Mouse (Mus musculus) limb, embryonic 13.5 days (tissue): ENCODE data around the gene Slfnl1. TPM values are rescaled to one million over a fixed set of nuclear protein-coding genes. Genes with fewer than 3 reads are reported as not detected.
A peak's percentile ranks its signal among the peaks of the same experiment; 100 is the strongest.

Experiments
- ATAC-seq: fragments of 200-750 bp; cut with Nextera tagmentation; 2 replicates; pipeline ENCODE4 v1.8.0; 2017; ENCODE audit warnings: low read depth, moderate number of reproducible peaks, moderate TSS enrichment; ENCODE audit not compliant: low FRiP score
- H3K27ac ChIP-seq: fragments of 300-500 bp; sonication (generic); 2 replicates; pipeline ENCODE4 v1.5.1; 2015; ENCODE audit warnings: inconsistent platforms, mild to moderate bottlenecking, moderate library complexity
- H3K27me3 ChIP-seq: fragments of 300-500 bp; sonication (generic); 2 replicates; pipeline ENCODE4 v1.6.1; 2015; ENCODE audit warnings: mild to moderate bottlenecking, inconsistent platforms
- H3K36me3 ChIP-seq: fragments of 300-500 bp; sonication (generic); 2 replicates; pipeline ENCODE4 v1.6.1; 2015; ENCODE audit warnings: inconsistent platforms, mild to moderate bottlenecking, moderate library complexity
- H3K4me1 ChIP-seq: fragments of 300-500 bp; sonication (generic); 2 replicates; pipeline ENCODE4 v1.6.1; 2015; ENCODE audit warnings: inconsistent platforms
- H3K4me2 ChIP-seq: fragments of 300-500 bp; sonication (generic); replicated peaks from 2 replicates; pipeline ENCODE4 v1.6.1; 2015; ENCODE audit warnings: inconsistent platforms, mild to moderate bottlenecking, moderate library complexity
- H3K4me3 ChIP-seq: fragments of 300-500 bp; sonication (generic); 2 replicates; pipeline ENCODE4 v1.5.1; 2015; ENCODE audit warnings: moderate library complexity, mild to moderate bottlenecking, inconsistent platforms
- H3K9ac ChIP-seq: fragments of 300-500 bp; sonication (generic); 2 replicates; pipeline ENCODE4 v1.6.1; 2015; ENCODE audit warnings: mild to moderate bottlenecking, inconsistent platforms
- H3K9me3 ChIP-seq: fragments of 300-500 bp; sonication (generic); 2 replicates; pipeline ENCODE4 v1.6.1; 2016; ENCODE audit warnings: inconsistent platforms
- WGBS: fragments of 180-500 bp; shearing (Covaris S2); methylation state at CpG from one replicate; pipeline ENCODE4 v1.1.7; 2015; 5-methylcytosine and 5-hydroxymethylcytosine counted together
- polyA plus RNA-seq: library from polyadenylated mRNA; unstranded; fragments of >200 nt; fragmentation: Nextera tagmentation; extraction: Ambion mirVana; gene quantifications from 2 replicates; pipeline ENCODE4 v1.2.1, GENCODE M21; 2015

Slfnl1 gene
- polyA plus RNA-seq, 1 experiment from 2014 or later: not detected

- H3K27me3 ChIP-seq: no peaks in the 10 kb centered on the region
- no peak for ATAC-seq
- no peaks in the 10 kb centered on the region for H3K9me3 ChIP-seq
- H3K4me3 ChIP-seq: no peak overlapping the region
- H3K9ac ChIP-seq: no peak overlapping the region
- H3K4me2 ChIP-seq: no peak overlapping the region
- WGBS: 79% methylated on average over 1 of the region's 1 CpGs
- no peak overlapping the region for H3K27ac ChIP-seq
- peaks cover 95% of the 10 kb centered on the region for H3K36me3 ChIP-seq
- H3K4me1 ChIP-seq: no peaks in the 10 kb centered on the region
These were observed 12.9 kb downstream of the Slfnl1 start for GRCm38 (mm10) chr4:120544896-120545295.

GRCm38 (mm10) chr4:120556592-120556991 lies 24.6 kb downstream of the Slfnl1 start:
- Histone ChIP-seq H3K4me1 (no peaks in the 10 kb centered on the region), H3K9me3 (no peaks in the 10 kb centered on the region), H3K27ac (no peak overlapping the region), H3K36me3 (peaks cover 88% of the 10 kb centered on the region), H3K4me3 (no peak overlapping the region), H3K9ac (no peak overlapping the region), H3K4me2 (no peak overlapping the region), H3K27me3 (no peaks in the 10 kb centered on the region)
- WGBS: 95% methylated on average over 6 of the region's 6 CpGs
- ATAC-seq: no peak

- 78% methylated on average over 2 of the region's 2 CpGs for WGBS
- Histone ChIP-seq H3K9ac (no peak overlapping the region), H3K4me1 (peaks cover 21% of the 10 kb centered on the region), H3K9me3 (no peaks in the 10 kb centered on the region), H3K4me2 (no peak overlapping the region), H3K36me3 (peaks cover 43% of the 10 kb centered on the region), H3K27ac (no peak overlapping the region), H3K4me3 (no peak overlapping the region), H3K27me3 (no peaks in the 10 kb centered on the region)
- ATAC-seq: no peak
These were observed 33.7 kb downstream of the Slfnl1 start for GRCm38 (mm10) chr4:120565726-120566125.

GRCm38 (mm10) chr4:120568005-120568404 lies 36.0 kb downstream of the Slfnl1 start:
- Histone ChIP-seq H3K4me2 (peak overlapping the region; percentile 78), H3K36me3 (peaks cover 26% of the 10 kb centered on the region), H3K9ac (0 out of 2 replicates have a peak overlapping the region, but pooled peaks have one; percentile 53), H3K9me3 (no peaks in the 10 kb centered on the region), H3K27me3 (no peaks in the 10 kb centered on the region), H3K4me3 (peak overlapping the region; percentile 75), H3K27ac (peak overlapping the region; percentile 69), H3K4me1 (peaks cover 31% of the 10 kb centered on the region)
- ATAC-seq: no peak
- 24% methylated on average over 5 of the region's 5 CpGs for WGBS

- ATAC-seq: no peak
- H3K4me2 ChIP-seq: peak overlapping the region; percentile 78
These were observed 37.0 kb downstream of the Slfnl1 start for GRCm38 (mm10) chr4:120569025-120569424.

GRCm38 (mm10) chr4:120569486-120570437 lies 37.7 kb downstream of the Slfnl1 start, which contains the start of gene Ctps:
Ctps (minus strand) TSS chr4:120570276.
- Histone ChIP-seq H3K36me3 (peaks cover 8% of the 10 kb centered on the region), H3K4me2 (peak within 1 kb of the TSS; percentile 78), H3K27ac (peak within 1 kb of the TSS; percentile 89), H3K4me1 (peaks cover 31% of the 10 kb centered on the region), H3K9me3 (no peaks in the 10 kb centered on the region), H3K27me3 (no peaks in the 10 kb centered on the region), H3K4me3 (peak within 1 kb of the TSS; percentile 75), H3K9ac (peak within 1 kb of the TSS; percentile 91)
- under 1% methylated on average over 86 of the region's 97 CpGs for WGBS
- ATAC-seq: peak; percentile 95

More at GRCm38 (mm10) chr4:120569025-120569424, 37.0 kb downstream of the Slfnl1 start:
- Histone ChIP-seq H3K4me1 (peaks cover 31% of the 10 kb centered on the region), H3K27me3 (no peaks in the 10 kb centered on the region), H3K4me3 (peak overlapping the region; percentile 75), H3K9me3 (no peaks in the 10 kb centered on the region), H3K27ac (peak overlapping the region; percentile 33; the same call in 1 of the 2 replicates), H3K36me3 (peaks cover 15% of the 10 kb centered on the region), H3K9ac (peak overlapping the region; percentile 91)
- WGBS: 3% methylated on average over 4 of the region's 4 CpGs

GRCm38 (mm10) chr4:120570438-120571069 lies 38.5 kb downstream of the Slfnl1 start:
- peak overlapping the region; percentile 89 for H3K27ac ChIP-seq
- H3K27me3 ChIP-seq: no peaks in the 10 kb centered on the region
- peaks cover 3% of the 10 kb centered on the region; the same call in 1 of the 2 replicates for H3K36me3 ChIP-seq
- H3K4me2 ChIP-seq: peak overlapping the region; percentile 78
- WGBS: under 1% methylated on average over 27 of the region's 27 CpGs
- peak overlapping the region; percentile 91 for H3K9ac ChIP-seq
- H3K4me3 ChIP-seq: peak overlapping the region; percentile 75
- peaks cover 31% of the 10 kb centered on the region for H3K4me1 ChIP-seq
- peak; percentile 62 for ATAC-seq
- no peaks in the 10 kb centered on the region for H3K9me3 ChIP-seq

- Histone ChIP-seq H3K4me1 (peaks cover 31% of the 10 kb centered on the region), H3K4me3 (peak overlapping the region; percentile 75), H3K9me3 (no peaks in the 10 kb centered on the region), H3K4me2 (peak overlapping the region; percentile 78), H3K27me3 (no peaks in the 10 kb centered on the region), H3K9ac (no peak overlapping the region; the same call in 1 of the 2 replicates), H3K36me3 (peaks cover 3% of the 10 kb centered on the region; the same call in 1 of the 2 replicates), H3K27ac (peak overlapping the region; percentile 89)
- ATAC-seq: no peak
- WGBS: 45% methylated on average over 3 of the region's 3 CpGs
These were observed 39.0 kb downstream of the Slfnl1 start for GRCm38 (mm10) chr4:120571070-120571464.

GRCm38 (mm10) chr4:120571691-120572090 lies 39.7 kb downstream of the Slfnl1 start:
- H3K4me1 ChIP-seq: peaks cover 31% of the 10 kb centered on the region
- WGBS: 45% methylated on average over 3 of the region's 3 CpGs
- peak overlapping the region; percentile 75; the same call in 1 of the 2 replicates for H3K27ac ChIP-seq
- H3K27me3 ChIP-seq: no peaks in the 10 kb centered on the region
- no peak overlapping the region for H3K4me3 ChIP-seq
- no peak overlapping the region for H3K9ac ChIP-seq
- no peaks in the 10 kb centered on the region for H3K36me3 ChIP-seq
- no peaks in the 10 kb centered on the region for H3K9me3 ChIP-seq
- ATAC-seq: no peak
- no peak overlapping the region; the same call in 1 of the 2 replicates for H3K4me2 ChIP-seq

- no peak overlapping the region for H3K27ac ChIP-seq
- no peak overlapping the region for H3K4me2 ChIP-seq
- no peaks in the 10 kb centered on the region for H3K27me3 ChIP-seq
- no peaks in the 10 kb centered on the region for H3K4me1 ChIP-seq
- H3K4me3 ChIP-seq: no peak overlapping the region
- 82% methylated on average over 5 of the region's 5 CpGs for WGBS
- no peaks in the 10 kb centered on the region for H3K36me3 ChIP-seq
- H3K9ac ChIP-seq: no peak overlapping the region
- H3K9me3 ChIP-seq: no peaks in the 10 kb centered on the region
- no peak for ATAC-seq
These were observed 48.9 kb downstream of the Slfnl1 start for GRCm38 (mm10) chr4:120580894-120581293.

- WGBS: 80% methylated on average over 9 of the region's 9 CpGs
- ATAC-seq: no peak
- Histone ChIP-seq H3K4me2 (no peak overlapping the region), H3K4me3 (no peak overlapping the region), H3K9me3 (no peaks in the 10 kb centered on the region), H3K27ac (no peak overlapping the region), H3K4me1 (no peaks in the 10 kb centered on the region), H3K27me3 (no peaks in the 10 kb centered on the region), H3K36me3 (no peaks in the 10 kb centered on the region), H3K9ac (no peak overlapping the region)
These were observed 49.7 kb downstream of the Slfnl1 start for GRCm38 (mm10) chr4:120581711-120582110.
